In genomic region chr5:144907591-144907990, GRCm38 (mm10) we compare ENCODE assay signal across 13 mouse cellular contexts. TPM values are rescaled to one million over a fixed set of nuclear protein-coding genes. Genes with fewer than 3 reads are reported as not detected.
A peak's percentile ranks its signal among the peaks of the same experiment; 100 is the strongest.
DNase-seq lines count a peak whose midpoint lies in the region; ATAC-seq and TF ChIP-seq lines count a peak whose summit lies in the region.
"Had no signal": no experiment of that assay in that cellular context is flagged by ENCODE, and none has a peak within 500 bp of the region (broad histone marks: within the 10 kb centered on the region; RNA-seq: fewer than 3 reads in every experiment).

No protein-coding gene starts in this region.

- no peak for ATAC-seq in heart, postnatal 0 days (ENCODE audit: insufficient read depth, low read depth)
- no peak for ATAC-seq in cerebellum, adult (ENCODE audit: insufficient number of reproducible peaks, low FRiP score, low TSS enrichment)
- ATAC-seq: activated CD4-positive, CD25-positive, alpha-beta regulatory T cell, adult 4 months; intestine, embryonic 15.5 days; midbrain, embryonic 13.5 days had no signal

- peak; percentile 43 for TF ChIP-seq CTCF in heart, postnatal 0 days (IDR thresholded peaks at IDR 0.05; ENCODE audit: low read depth)
- TF ChIP-seq CTCF in thymus, adult 2 months (IDR thresholded peaks at IDR 0.05; ENCODE audit: borderline replicate concordance, control insufficient read depth, extremely low read depth, insufficient read depth, low read length, poor library complexity), result no peak
- peak; percentile 40; the same call in 1 of the 2 replicates for TF ChIP-seq CTCF in cortical plate, adult 2 months (IDR thresholded peaks at IDR 0.05; ENCODE audit: extremely low read depth, insufficient read depth, low read length)

- no peak overlapping the region for H3K9ac ChIP-seq in heart, postnatal 0 days (replicated peaks; ENCODE audit: low read depth, low read length)
- H3K9ac ChIP-seq: heart, embryonic 15.5 days; intestine, embryonic 15.5 days; liver, embryonic 13.5 days; midbrain, embryonic 13.5 days had no signal

- WGBS in heart, postnatal 0 days, result 68% methylated on average over 2 of the region's 2 CpGs
- WGBS in thymus, adult 2 months, result 81% methylated on average over 2 of the region's 2 CpGs

- no peak for DNase-seq in heart, postnatal 0 days (ENCODE audit: low spot score)
- no peak for DNase-seq in heart, postnatal 4 days
- peak; percentile 8 for DNase-seq in thymus, adult 2 months
- DNase-seq in thymus, postnatal 36 days, result no peak
- peak; percentile 58 for DNase-seq in naive thymus-derived CD4-positive, alpha-beta T cell, adult 2 months (ENCODE audit: low read depth)
- DNase-seq in layer of hippocampus, adult 11-12 months (ENCODE audit: low spot score), result no peak
- DNase-seq: liver, embryonic 13.5 days had no signal

- no peak for TF ChIP-seq EP300 in heart, postnatal 0 days (IDR thresholded peaks at IDR 0.05; ENCODE audit: low read depth)

- H3K4me1 ChIP-seq in heart, postnatal 0 days (ENCODE audit: control insufficient read depth, insufficient read depth), result peaks cover 16% of the 10 kb centered on the region; the same call in 1 of the 2 replicates
- H3K4me1 ChIP-seq in thymus, adult 2 months (replicated peaks; ENCODE audit: control insufficient read depth, insufficient read depth, low read length), result no peaks in the 10 kb centered on the region
- H3K4me1 ChIP-seq in cortical plate, adult 2 months (ENCODE audit: control insufficient read depth, insufficient read depth, low read length), result no peaks in the 10 kb centered on the region

- no peaks in the 10 kb centered on the region for H3K36me3 ChIP-seq in heart, postnatal 0 days (replicated peaks; ENCODE audit: control insufficient read depth, insufficient read depth, low read length)
- H3K36me3 ChIP-seq in thymus, adult 2 months (ENCODE audit: control insufficient read depth, insufficient read depth, low read length), result no peaks in the 10 kb centered on the region
- H3K36me3 ChIP-seq: heart, embryonic 15.5 days; intestine, embryonic 15.5 days; liver, embryonic 13.5 days; midbrain, embryonic 13.5 days had no signal

- no peaks in the 10 kb centered on the region for H3K27me3 ChIP-seq in heart, postnatal 0 days (ENCODE audit: control insufficient read depth, insufficient read depth, low read length)
- no peaks in the 10 kb centered on the region for H3K27me3 ChIP-seq in thymus, adult 2 months (ENCODE audit: control insufficient read depth, insufficient read depth, low read length)
- H3K27me3 ChIP-seq: heart, embryonic 15.5 days; intestine, embryonic 15.5 days; liver, embryonic 13.5 days; midbrain, embryonic 13.5 days had no signal

- TF ChIP-seq POLR2A in thymus, adult 2 months (IDR thresholded peaks at IDR 0.05; ENCODE audit: control insufficient read depth, extremely low read depth, insufficient read depth, low read length, poor library complexity), result no peak
- no peak for TF ChIP-seq POLR2A in cortical plate, adult 2 months (IDR thresholded peaks at IDR 0.05; ENCODE audit: extremely low read depth, insufficient read depth, low read length)

- H3K9me3 ChIP-seq in heart, postnatal 0 days (replicated peaks; ENCODE audit: control insufficient read depth, low read length), result no peaks in the 10 kb centered on the region
- H3K9me3 ChIP-seq: heart, embryonic 15.5 days; intestine, embryonic 15.5 days; liver, embryonic 13.5 days; midbrain, embryonic 13.5 days had no signal

- no peak overlapping the region for H3K4me2 ChIP-seq in heart, postnatal 0 days (ENCODE audit: low read depth, low read length)
- H3K4me2 ChIP-seq: heart, embryonic 15.5 days; intestine, embryonic 15.5 days; liver, embryonic 13.5 days; midbrain, embryonic 13.5 days had no signal

- H3K27ac ChIP-seq in heart, postnatal 0 days (ENCODE audit: low read depth), result no peak overlapping the region
- H3K27ac ChIP-seq in thymus, adult 2 months (ENCODE audit: control insufficient read depth, insufficient read depth, low read length), result no peak overlapping the region
- H3K27ac ChIP-seq in cortical plate, adult 2 months (ENCODE audit: insufficient read depth, low read length), result no peak overlapping the region
- H3K27ac ChIP-seq: heart, embryonic 15.5 days; intestine, embryonic 15.5 days; liver, embryonic 13.5 days; midbrain, embryonic 13.5 days had no signal

- H3K4me3 ChIP-seq in heart, postnatal 0 days (ENCODE audit: low read depth, low read length), result no peak overlapping the region
- no peak overlapping the region for H3K4me3 ChIP-seq in thymus, adult 2 months (ENCODE audit: control insufficient read depth, insufficient read depth, low read length)
- H3K4me3 ChIP-seq in cortical plate, adult 2 months (ENCODE audit: insufficient read depth, low read length), result no peak overlapping the region
- H3K4me3 ChIP-seq: heart, embryonic 15.5 days; intestine, embryonic 15.5 days; liver, embryonic 13.5 days; midbrain, embryonic 13.5 days had no signal

RNA-seq across cellular contexts. Expression of gene Smurf1, which starts 58.1 kb away (rescaled TPM):
- total RNA-seq in heart, postnatal 0 days (2014; rRNA removed; ENCODE audit: low replicate concordance), result 21.3 and 29.9 TPM in 2 replicates
- 7.0 and 9.1 TPM in 2 replicates for polyA plus RNA-seq in heart, postnatal 0 days (2015; fragmentation: Nextera tagmentation; extraction: Ambion mirVana)
- 10 to 100 TPM; 34.0 to 36.3 TPM for total RNA-seq in heart, postnatal 4 days (2021)
- polyA plus RNA-seq in thymus, adult 2 months (2012; rRNA removed), result 33.6 and 34.4 TPM in 2 replicates
- 33.8 and 34.0 TPM in 2 replicates for polyA plus RNA-seq in cortical plate, adult 2 months (2012; rRNA removed)

Comparison
In these comparisons a context has a peak if more than half of its experiments do, and no peak if none do; other contexts are left out.
1. DNase-seq: peak in thymus, adult 2 months (single experiment) and naive thymus-derived CD4-positive, alpha-beta T cell, adult 2 months (single experiment); none in heart, postnatal 0 days (single experiment), heart, postnatal 4 days (single experiment), thymus, postnatal 36 days (0 of 2) and layer of hippocampus, adult 11-12 months (single experiment).